Mouse (Mus musculus): ENCODE data around the gene Ssr1.

Gene Ssr1

GRCm38 (mm10) chr13:37918336-37919261, 75.4 kb downstream of the Ssr1 start:
- peak; percentile 65 for DNase-seq (ENCODE audit: low read depth)
